Mouse (Mus musculus): ENCODE data around the gene Crat. TPM values are rescaled to one million over a fixed set of nuclear protein-coding genes. Genes with fewer than 3 reads are reported as not detected.

Crat gene
- polyA plus RNA-seq, 2 experiments, result 15.0 to 27.4 TPM

- no peaks in the 10 kb centered on the region for H3K27me3 ChIP-seq (ENCODE audit: control insufficient read depth, insufficient read depth, low read length)
- H3K4me3 ChIP-seq (ENCODE audit: insufficient read depth in 1 of 2, low read depth in 2 of 2, low read length in 2 of 2), result no peak overlapping the region
- TF ChIP-seq CTCF (IDR thresholded peaks at IDR 0.05; ENCODE audit: low read depth) (no peak), EP300 (IDR thresholded peaks at IDR 0.05; ENCODE audit: low read depth) (no peak)
- WGBS (ENCODE audit: insufficient replicate concordance), result 70% methylated on average over 8 of the region's 8 CpGs
- H3K4me1 ChIP-seq (replicated peaks; ENCODE audit: control insufficient read depth in 2 of 2, insufficient read depth in 2 of 2, low read length in 1 of 2), result no peaks in the 10 kb centered on the region
- H3K27ac ChIP-seq, result no peak overlapping the region
- peaks cover 9% of the 10 kb centered on the region for H3K36me3 ChIP-seq (replicated peaks; ENCODE audit: control insufficient read depth, insufficient read depth, low read depth)
- H3K9ac ChIP-seq (replicated peaks), result no peak overlapping the region
- H3K4me2 ChIP-seq (ENCODE audit: low read depth), result no peak overlapping the region
- H3K9me3 ChIP-seq (ENCODE audit: control insufficient read depth, low read length), result no peaks in the 10 kb centered on the region
- DNase-seq (ENCODE audit: low read depth in 3 of 3, low spot score in 3 of 3) (no peak), ATAC-seq (ENCODE audit: insufficient read depth) (no peak)
These were observed 7.0 kb downstream of the Crat start for GRCm38 (mm10) chr2:30408452-30409100.

- 68% methylated on average over 10 of the region's 10 CpGs for WGBS (ENCODE audit: insufficient replicate concordance)
These were observed 7.8 kb downstream of the Crat start for GRCm38 (mm10) chr2:30407778-30408177.

DNA sequence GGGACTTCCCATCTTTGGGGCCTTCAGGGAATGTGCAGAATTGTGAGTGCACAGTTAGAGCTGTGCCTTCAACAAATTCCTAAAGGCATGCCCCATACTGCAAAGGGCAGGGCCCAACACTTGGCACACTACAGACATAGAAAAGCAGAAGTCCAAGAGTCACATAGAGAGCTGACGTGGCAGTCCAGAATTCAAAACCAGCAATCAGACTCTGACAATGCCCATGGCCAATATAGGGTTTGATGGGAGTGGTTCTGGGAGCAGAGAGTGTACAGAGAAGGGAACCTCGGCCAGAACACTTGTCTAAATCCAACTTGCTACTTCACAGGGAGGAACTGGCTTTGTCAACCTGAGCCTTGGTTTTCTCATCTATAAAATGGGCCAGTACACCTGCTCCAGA is 8.4 kb downstream of the Crat start:
- Histone ChIP-seq H3K4me1 (replicated peaks; ENCODE audit: control insufficient read depth in 2 of 2, insufficient read depth in 2 of 2, low read length in 1 of 2) (no peaks in the 10 kb centered on the region), H3K27ac (no peak overlapping the region), H3K4me3 (ENCODE audit: insufficient read depth in 1 of 2, low read depth in 2 of 2, low read length in 2 of 2) (no peak overlapping the region), H3K4me2 (ENCODE audit: low read depth) (no peak overlapping the region), H3K9me3 (ENCODE audit: control insufficient read depth, low read length) (no peaks in the 10 kb centered on the region), H3K9ac (replicated peaks) (no peak overlapping the region), H3K36me3 (replicated peaks; ENCODE audit: control insufficient read depth, insufficient read depth, low read depth) (peaks cover 9% of the 10 kb centered on the region), H3K27me3 (ENCODE audit: control insufficient read depth, insufficient read depth, low read length) (no peaks in the 10 kb centered on the region)
- DNase-seq (ENCODE audit: low read depth in 3 of 3, low spot score in 3 of 3) (no peak), ATAC-seq (ENCODE audit: insufficient read depth) (no peak)
- 73% methylated on average over 2 of the region's 2 CpGs for WGBS (ENCODE audit: insufficient replicate concordance)
- TF ChIP-seq EP300 (IDR thresholded peaks at IDR 0.05; ENCODE audit: low read depth) (no peak), CTCF (IDR thresholded peaks at IDR 0.05; ENCODE audit: low read depth) (no peak)

More at GRCm38 (mm10) chr2:30407778-30408177, 7.8 kb downstream of the Crat start:
- Histone ChIP-seq H3K9me3 (ENCODE audit: control insufficient read depth, low read length) (no peaks in the 10 kb centered on the region), H3K27me3 (ENCODE audit: control insufficient read depth, insufficient read depth, low read length) (no peaks in the 10 kb centered on the region), H3K36me3 (replicated peaks; ENCODE audit: control insufficient read depth, insufficient read depth, low read depth) (peaks cover 9% of the 10 kb centered on the region), H3K27ac (no peak overlapping the region), H3K4me1 (replicated peaks; ENCODE audit: control insufficient read depth in 2 of 2, insufficient read depth in 2 of 2, low read length in 1 of 2) (no peaks in the 10 kb centered on the region), H3K4me2 (ENCODE audit: low read depth) (no peak overlapping the region), H3K4me3 (ENCODE audit: insufficient read depth in 1 of 2, low read depth in 2 of 2, low read length in 2 of 2) (no peak overlapping the region), H3K9ac (replicated peaks) (no peak overlapping the region)
- ATAC-seq (ENCODE audit: insufficient read depth) (no peak), DNase-seq (ENCODE audit: low read depth in 3 of 3, low spot score in 3 of 3) (no peak)
- TF ChIP-seq EP300 (IDR thresholded peaks at IDR 0.05; ENCODE audit: low read depth) (no peak), CTCF (IDR thresholded peaks at IDR 0.05; ENCODE audit: low read depth) (no peak)

DNA sequence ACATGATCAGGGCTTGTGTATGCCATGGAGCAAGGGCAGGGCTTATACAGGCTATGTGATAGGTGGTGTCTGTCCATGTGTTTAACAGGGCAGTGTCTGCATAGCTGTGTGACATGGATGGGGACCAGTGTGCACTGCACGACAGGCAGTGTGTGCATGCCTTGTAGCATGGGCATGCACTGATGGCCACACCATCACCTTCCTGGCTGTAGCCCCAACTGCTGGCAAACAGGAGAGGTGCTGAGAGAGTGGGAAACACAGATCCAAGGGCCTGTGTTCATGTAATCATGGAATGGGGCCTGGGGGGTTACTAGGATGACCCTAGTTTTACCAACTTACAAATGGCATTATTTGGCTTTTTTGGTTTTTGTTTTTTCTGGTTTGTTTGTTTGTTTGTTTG is 11.7 kb downstream of the Crat start:
- Histone ChIP-seq H3K27ac (no peak overlapping the region), H3K9ac (replicated peaks) (no peak overlapping the region), H3K4me2 (ENCODE audit: low read depth) (no peak overlapping the region), H3K9me3 (ENCODE audit: control insufficient read depth, low read length) (no peaks in the 10 kb centered on the region), H3K4me1 (replicated peaks; ENCODE audit: control insufficient read depth in 2 of 2, insufficient read depth in 2 of 2, low read length in 1 of 2) (no peaks in the 10 kb centered on the region), H3K36me3 (replicated peaks; ENCODE audit: control insufficient read depth, insufficient read depth, low read depth) (peaks cover 2% of the 10 kb centered on the region), H3K4me3 (ENCODE audit: insufficient read depth in 1 of 2, low read depth in 2 of 2, low read length in 2 of 2) (no peak overlapping the region), H3K27me3 (ENCODE audit: control insufficient read depth, insufficient read depth, low read length) (no peaks in the 10 kb centered on the region)
- ATAC-seq (ENCODE audit: insufficient read depth) (no peak), DNase-seq (ENCODE audit: low read depth in 3 of 3, low spot score in 3 of 3) (no peak)
- TF ChIP-seq EP300 (IDR thresholded peaks at IDR 0.05; ENCODE audit: low read depth) (no peak), CTCF (IDR thresholded peaks at IDR 0.05; ENCODE audit: low read depth) (no peak)
- WGBS (ENCODE audit: insufficient replicate concordance), result 57% methylated on average over 1 of the region's 1 CpGs

DNA sequence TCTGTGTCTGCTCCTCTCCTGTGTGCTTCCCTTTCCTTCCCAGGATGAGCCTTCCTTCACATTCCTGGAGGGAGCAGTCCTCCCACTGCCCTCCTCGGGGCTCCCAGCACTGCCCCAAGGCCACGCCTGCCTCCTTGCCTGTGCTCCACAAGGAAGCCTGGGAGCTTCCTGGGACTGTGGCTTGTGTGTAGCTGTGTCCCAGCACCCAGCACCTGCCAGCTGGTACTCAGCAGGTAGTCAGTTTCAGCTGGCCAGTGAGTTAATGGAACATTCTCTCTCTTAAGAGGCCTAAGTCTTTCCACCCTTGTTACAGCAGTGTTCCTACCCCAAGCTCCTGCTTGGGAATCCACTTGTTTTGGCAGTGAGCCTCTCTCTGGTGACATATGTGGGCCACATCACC is 12.8 kb downstream of the Crat start:
- Histone ChIP-seq H3K4me3 (ENCODE audit: insufficient read depth in 1 of 2, low read depth in 2 of 2, low read length in 2 of 2) (no peak overlapping the region), H3K4me1 (replicated peaks; ENCODE audit: control insufficient read depth in 2 of 2, insufficient read depth in 2 of 2, low read length in 1 of 2) (no peaks in the 10 kb centered on the region), H3K36me3 (replicated peaks; ENCODE audit: control insufficient read depth, insufficient read depth, low read depth) (peaks cover 2% of the 10 kb centered on the region), H3K27ac (no peak overlapping the region), H3K9ac (replicated peaks) (no peak overlapping the region), H3K9me3 (ENCODE audit: control insufficient read depth, low read length) (no peaks in the 10 kb centered on the region), H3K4me2 (ENCODE audit: low read depth) (no peak overlapping the region), H3K27me3 (ENCODE audit: control insufficient read depth, insufficient read depth, low read length) (no peaks in the 10 kb centered on the region)
- WGBS (ENCODE audit: insufficient replicate concordance), result 73% methylated on average over 2 of the region's 2 CpGs
- no peak for TF ChIP-seq EP300 (IDR thresholded peaks at IDR 0.05; ENCODE audit: low read depth)
- no peak for TF ChIP-seq CTCF (IDR thresholded peaks at IDR 0.05; ENCODE audit: low read depth)
- ATAC-seq (ENCODE audit: insufficient read depth) (no peak), DNase-seq (ENCODE audit: low read depth in 3 of 3, low spot score in 3 of 3) (no peak)
